Comparison of ENCODE assay signal across 35 mouse cellular contexts in genomic region chr10:61034056-61034455, GRCm38 (mm10). TPM values are rescaled to one million over a fixed set of nuclear protein-coding genes. Genes with fewer than 3 reads are reported as not detected.
DNase-seq lines count a peak whose midpoint lies in the region; ATAC-seq and TF ChIP-seq lines count a peak whose summit lies in the region.
"Had no signal": no experiment of that assay in that cellular context is flagged by ENCODE, and none has a peak within 500 bp of the region (broad histone marks: within the 10 kb centered on the region; RNA-seq: fewer than 3 reads in every experiment).

No protein-coding gene starts in this region.

- DNase-seq in embryonic facial prominence, embryonic 14.5 days (ENCODE audit: low spot score): peak; percentile 19
- no peak for DNase-seq in embryonic facial prominence, embryonic 10.5 days (ENCODE audit: low spot score)
- DNase-seq in kidney, postnatal 10 days: peak; percentile 14
- DNase-seq in lung, postnatal 0 days (ENCODE audit: low spot score): peak; percentile 13
- no peak for DNase-seq in lung, adult 2 months
- peak; percentile 18 for DNase-seq in brain, embryonic 14.5 days (ENCODE audit: low read depth)
- DNase-seq in testis, postnatal 10 days (ENCODE audit: low spot score): no peak
- DNase-seq: adrenal gland, postnatal 10 days; cerebellum, adult 11 months; cerebellum, adult 9-10 months; cerebellum, postnatal 36 days; gastrocnemius, postnatal 25 days; heart, adult 2 months; heart, postnatal 36 days; kidney, adult 2 months; kidney, postnatal 25 days; liver, postnatal 0 days; right cerebral cortex, postnatal 25 days; thymus, adult 2 months; thymus, postnatal 36 days had no signal

- no peaks in the 10 kb centered on the region for H3K4me1 ChIP-seq in embryonic facial prominence, embryonic 14.5 days (ENCODE audit: control insufficient read depth, insufficient read depth, low read length)
- peaks cover 13% of the 10 kb centered on the region for H3K4me1 ChIP-seq in embryonic facial prominence, embryonic 10.5 days
- no peaks in the 10 kb centered on the region for H3K4me1 ChIP-seq in kidney, embryonic 14.5 days (ENCODE audit: control insufficient read depth, insufficient read depth, low read length)
- H3K4me1 ChIP-seq in lung, postnatal 0 days (ENCODE audit: insufficient read depth, low read depth, low read length): no peaks in the 10 kb centered on the region; the same call in 1 of the 2 replicates
- H3K4me1 ChIP-seq in lung, adult 2 months (ENCODE audit: control insufficient read depth, insufficient read depth, low read length): no peaks in the 10 kb centered on the region
- H3K4me1 ChIP-seq: embryonic facial prominence, embryonic 12.5 days; forebrain, embryonic 15.5 days; heart, embryonic 13.5 days; hindbrain, embryonic 12.5 days; intestine, embryonic 15.5 days; liver, embryonic 12.5 days; neural tube, embryonic 12.5 days; stomach, embryonic 15.5 days had no signal

- H3K4me2 ChIP-seq in embryonic facial prominence, embryonic 14.5 days (ENCODE audit: low read depth, low read length): no peak overlapping the region
- H3K4me2 ChIP-seq in kidney, embryonic 14.5 days (replicated peaks; ENCODE audit: low read depth, low read length): no peak overlapping the region
- no peak overlapping the region for H3K4me2 ChIP-seq in lung, postnatal 0 days (replicated peaks; ENCODE audit: low read depth, low read length)
- H3K4me2 ChIP-seq: embryonic facial prominence, embryonic 12.5 days; forebrain, embryonic 15.5 days; heart, embryonic 13.5 days; hindbrain, embryonic 12.5 days; intestine, embryonic 15.5 days; limb, embryonic 13.5 days; liver, embryonic 12.5 days; midbrain, embryonic 11.5 days; neural tube, embryonic 12.5 days; stomach, embryonic 15.5 days had no signal

- no peak overlapping the region for H3K27ac ChIP-seq in embryonic facial prominence, embryonic 14.5 days (replicated peaks; ENCODE audit: low read depth, low read length)
- H3K27ac ChIP-seq in embryonic facial prominence, embryonic 10.5 days (replicated peaks): no peak overlapping the region
- no peak overlapping the region for H3K27ac ChIP-seq in kidney, embryonic 14.5 days (ENCODE audit: low read depth, low read length)
- H3K27ac ChIP-seq in lung, postnatal 0 days (ENCODE audit: low read length): no peak overlapping the region
- H3K27ac ChIP-seq: embryonic facial prominence, embryonic 12.5 days; forebrain, embryonic 10.5 days; forebrain, embryonic 15.5 days; heart, adult 2 months; heart, embryonic 13.5 days; hindbrain, embryonic 12.5 days; hindbrain, postnatal 0 days; intestine, embryonic 15.5 days; left cerebral cortex, adult 2 months; limb, embryonic 13.5 days; liver, embryonic 12.5 days; neural tube, embryonic 12.5 days; stomach, embryonic 15.5 days had no signal

- TF ChIP-seq POLR2A in lung, adult 2 months (IDR thresholded peaks at IDR 0.05; ENCODE audit: borderline replicate concordance, extremely low read depth, low read depth, low read length): no peak
- TF ChIP-seq POLR2A in brain, embryonic 14.5 days (IDR thresholded peaks at IDR 0.05; ENCODE audit: borderline replicate concordance, extremely low read depth, insufficient read depth, insufficient read length, poor library complexity, severe bottlenecking): no peak

- no peak for TF ChIP-seq EP300 in lung, postnatal 0 days (IDR thresholded peaks at IDR 0.05)

- no peaks in the 10 kb centered on the region for H3K9me3 ChIP-seq in embryonic facial prominence, embryonic 14.5 days (ENCODE audit: control insufficient read depth, low read length)
- no peaks in the 10 kb centered on the region for H3K9me3 ChIP-seq in embryonic facial prominence, embryonic 10.5 days
- H3K9me3 ChIP-seq in kidney, embryonic 14.5 days (ENCODE audit: control insufficient read depth, low read length): no peaks in the 10 kb centered on the region
- no peaks in the 10 kb centered on the region for H3K9me3 ChIP-seq in lung, postnatal 0 days (ENCODE audit: low read length)
- H3K9me3 ChIP-seq: embryonic facial prominence, embryonic 12.5 days; forebrain, embryonic 10.5 days; forebrain, embryonic 15.5 days; heart, embryonic 13.5 days; hindbrain, embryonic 12.5 days; intestine, embryonic 15.5 days; limb, embryonic 13.5 days; liver, embryonic 12.5 days; neural tube, embryonic 12.5 days; stomach, embryonic 15.5 days had no signal

- ATAC-seq in embryonic facial prominence, embryonic 14.5 days (ENCODE audit: low read depth): no peak
- no peak for ATAC-seq in kidney, embryonic 14.5 days (ENCODE audit: low FRiP score, low TSS enrichment)
- no peak; the same call in 1 of the 2 replicates for ATAC-seq in lung, postnatal 0 days
- ATAC-seq: forebrain, embryonic 15.5 days; hindbrain, postnatal 0 days; intestine, embryonic 15.5 days; liver, embryonic 12.5 days; liver, postnatal 0 days had no signal

- no peaks in the 10 kb centered on the region for H3K27me3 ChIP-seq in embryonic facial prominence, embryonic 14.5 days (replicated peaks; ENCODE audit: control insufficient read depth, insufficient read depth, low read length)
- H3K27me3 ChIP-seq in embryonic facial prominence, embryonic 10.5 days (replicated peaks; ENCODE audit: low read depth, poor library complexity, severe bottlenecking): no peaks in the 10 kb centered on the region
- no peaks in the 10 kb centered on the region for H3K27me3 ChIP-seq in kidney, embryonic 14.5 days (ENCODE audit: control insufficient read depth, insufficient read depth, low read length)
- H3K27me3 ChIP-seq in lung, postnatal 0 days (replicated peaks; ENCODE audit: insufficient read depth, low read length): no peaks in the 10 kb centered on the region
- H3K27me3 ChIP-seq: forebrain, embryonic 15.5 days; heart, embryonic 13.5 days; hindbrain, embryonic 12.5 days; intestine, embryonic 15.5 days; limb, embryonic 13.5 days; liver, embryonic 12.5 days; neural tube, embryonic 12.5 days; stomach, embryonic 15.5 days had no signal

- H3K4me3 ChIP-seq in embryonic facial prominence, embryonic 14.5 days (ENCODE audit: low read depth, low read length): no peak overlapping the region
- H3K4me3 ChIP-seq in embryonic facial prominence, embryonic 10.5 days: no peak overlapping the region
- no peak overlapping the region for H3K4me3 ChIP-seq in kidney, embryonic 14.5 days (ENCODE audit: low read length)
- H3K4me3 ChIP-seq in lung, postnatal 0 days (ENCODE audit: low read depth, low read length): no peak overlapping the region
- no peak overlapping the region for H3K4me3 ChIP-seq in lung, adult 2 months (replicated peaks; ENCODE audit: extremely low read depth, low read depth, low read length)
- H3K4me3 ChIP-seq: embryonic facial prominence, embryonic 12.5 days; forebrain, embryonic 10.5 days; forebrain, embryonic 15.5 days; heart, adult 2 months; heart, embryonic 13.5 days; hindbrain, embryonic 12.5 days; intestine, embryonic 15.5 days; left cerebral cortex, adult 2 months; limb, embryonic 13.5 days; liver, embryonic 12.5 days; myocyte; neural tube, embryonic 12.5 days; stomach, embryonic 15.5 days had no signal

- H3K36me3 ChIP-seq in embryonic facial prominence, embryonic 14.5 days (ENCODE audit: control insufficient read depth, insufficient read depth, low read length): no peaks in the 10 kb centered on the region
- no peaks in the 10 kb centered on the region for H3K36me3 ChIP-seq in embryonic facial prominence, embryonic 10.5 days (replicated peaks)
- no peaks in the 10 kb centered on the region for H3K36me3 ChIP-seq in kidney, embryonic 14.5 days (ENCODE audit: control insufficient read depth, insufficient read depth, low read length)
- no peaks in the 10 kb centered on the region for H3K36me3 ChIP-seq in lung, postnatal 0 days (ENCODE audit: insufficient read depth, low read length)
- H3K36me3 ChIP-seq: embryonic facial prominence, embryonic 12.5 days; forebrain, embryonic 10.5 days; forebrain, embryonic 15.5 days; heart, embryonic 13.5 days; hindbrain, embryonic 12.5 days; intestine, embryonic 15.5 days; limb, embryonic 13.5 days; liver, embryonic 12.5 days; neural tube, embryonic 12.5 days; stomach, embryonic 15.5 days had no signal

- TF ChIP-seq CTCF in lung, postnatal 0 days (IDR thresholded peaks at IDR 0.05): no peak
- no peak for TF ChIP-seq CTCF in lung, adult 2 months (IDR thresholded peaks at IDR 0.05; ENCODE audit: insufficient read depth, low read length)
- no peak for TF ChIP-seq CTCF in brain, embryonic 14.5 days (IDR thresholded peaks at IDR 0.05; ENCODE audit: borderline replicate concordance, extremely low read depth, insufficient read depth, insufficient read length)

- H3K9ac ChIP-seq in embryonic facial prominence, embryonic 14.5 days (ENCODE audit: low read depth, low read length): no peak overlapping the region
- H3K9ac ChIP-seq in kidney, embryonic 14.5 days (ENCODE audit: low read depth, low read length): no peak overlapping the region
- H3K9ac ChIP-seq in lung, postnatal 0 days (replicated peaks; ENCODE audit: low read depth): no peak overlapping the region
- H3K9ac ChIP-seq: embryonic facial prominence, embryonic 12.5 days; forebrain, embryonic 15.5 days; heart, embryonic 13.5 days; hindbrain, embryonic 12.5 days; intestine, embryonic 15.5 days; limb, embryonic 13.5 days; liver, embryonic 12.5 days; liver, postnatal 0 days; neural tube, embryonic 12.5 days; stomach, embryonic 15.5 days had no signal

- WGBS in embryonic facial prominence, embryonic 14.5 days: 45% methylated on average over 6 of the region's 6 CpGs
- WGBS in embryonic facial prominence, embryonic 10.5 days: 51% methylated on average over 6 of the region's 6 CpGs
- 43% methylated on average over 6 of the region's 6 CpGs for WGBS in kidney, embryonic 14.5 days
- 10% methylated on average over 6 of the region's 6 CpGs for WGBS in lung, postnatal 0 days
- WGBS in lung, adult 2 months: 33% methylated on average over 6 of the region's 6 CpGs

RNA-seq across cellular contexts. Expression of gene Pcbd1, which starts 55.1 kb away (rescaled TPM):
- polyA plus RNA-seq in embryonic facial prominence, embryonic 14.5 days (2014; fragmentation: Nextera tagmentation; extraction: Ambion mirVana): 25.8 and 26.4 TPM in 2 replicates
- polyA plus RNA-seq in embryonic facial prominence, embryonic 10.5 days (2016; fragmentation: Nextera tagmentation; extraction: Ambion mirVana): 16.4 and 17.0 TPM in 2 replicates
- polyA plus RNA-seq in kidney, embryonic 14.5 days (2014; fragmentation: Nextera tagmentation; extraction: Ambion mirVana): 140 and 143 TPM in 2 replicates
- polyA plus RNA-seq in lung, postnatal 0 days (2015; fragmentation: Nextera tagmentation; extraction: Ambion mirVana): 31.7 and 32.3 TPM in 2 replicates
- 5.2 and 6.9 TPM in 2 replicates for polyA plus RNA-seq in lung, adult 2 months (2012; rRNA removed)
- polyA plus RNA-seq in brain, embryonic 14.5 days (2012; rRNA removed): 16.6 and 19.5 TPM in 2 replicates

Comparison
In these comparisons a context has a peak if more than half of its experiments do, and no peak if none do; other contexts are left out.
1. DNase-seq: peak in embryonic facial prominence, embryonic 14.5 days (single experiment), kidney, postnatal 10 days (single experiment), lung, postnatal 0 days (single experiment) and brain, embryonic 14.5 days (single experiment); none in embryonic facial prominence, embryonic 10.5 days (single experiment), lung, adult 2 months (single experiment) and testis, postnatal 10 days (single experiment).